Mouse (Mus musculus): Measurements from ENCODE around the gene Tsacc.

The Tsacc gene

GRCm38 (mm10) chr3:88238866-88239391 lies 57.9 kb downstream of the Tsacc start:
- no peak for DNase-seq (ENCODE audit: low spot score)

- DNase-seq (ENCODE audit: low spot score): no peak
Observed at GRCm38 (mm10) chr3:88237556-88238194, 59.1 kb downstream of the Tsacc start.

- DNase-seq (ENCODE audit: low spot score): no peak
Observed at GRCm38 (mm10) chr3:88237161-88237555, 59.6 kb downstream of the Tsacc start.

GRCm38 (mm10) chr3:88235616-88236015 lies 61.2 kb downstream of the Tsacc start:
- no peak for DNase-seq (ENCODE audit: low spot score)

- no peak for DNase-seq (ENCODE audit: low spot score)
Observed at GRCm38 (mm10) chr3:88235216-88235615, 61.6 kb downstream of the Tsacc start.

GRCm38 (mm10) chr3:88234041-88234440 lies 62.8 kb downstream of the Tsacc start:
- DNase-seq (ENCODE audit: low spot score): no peak

GRCm38 (mm10) chr3:88232851-88233649 lies 63.7 kb downstream of the Tsacc start:
- no peak for DNase-seq (ENCODE audit: low spot score)
